Mouse (Mus musculus) hindbrain, embryonic 13.5 days (tissue): ENCODE data around the gene Capn11. TPM values are rescaled to one million over a fixed set of nuclear protein-coding genes. Genes with fewer than 3 reads are reported as not detected.

ENCODE experiments used
- ATAC-seq: fragments of 200-750 bp; cut with Nextera tagmentation; 2 replicates; pipeline ENCODE4 v1.8.0; 2017; ENCODE audit warnings: moderate TSS enrichment; ENCODE audit not compliant: low FRiP score
- H3K27ac ChIP-seq: fragments of 300-500 bp; sonication (generic); 2 replicates; pipeline ENCODE4 v1.5.1; 2015; ENCODE audit warnings: inconsistent platforms, mild to moderate bottlenecking, moderate library complexity
- H3K27me3 ChIP-seq: fragments of 300-500 bp; sonication (generic); 2 replicates; pipeline ENCODE4 v1.6.1; 2015; ENCODE audit warnings: mild to moderate bottlenecking, inconsistent platforms
- H3K36me3 ChIP-seq: fragments of 300-500 bp; sonication (generic); 2 replicates; pipeline ENCODE4 v1.6.1; 2015; ENCODE audit warnings: mild to moderate bottlenecking, inconsistent platforms
- H3K4me1 ChIP-seq: fragments of 300-500 bp; sonication (generic); replicated peaks from 2 replicates; pipeline ENCODE4 v1.6.1; 2015; ENCODE audit warnings: inconsistent platforms
- H3K4me2 ChIP-seq: fragments of 300-500 bp; sonication (generic); 2 replicates; pipeline ENCODE4 v1.6.1; 2015; ENCODE audit warnings: inconsistent platforms, mild to moderate bottlenecking, moderate library complexity
- H3K4me3 ChIP-seq: fragments of 300-500 bp; sonication (generic); 2 replicates; pipeline ENCODE4 v1.5.1; 2015; ENCODE audit warnings: mild to moderate bottlenecking, inconsistent platforms
- H3K9ac ChIP-seq: fragments of 300-500 bp; sonication (generic); 2 replicates; pipeline ENCODE4 v1.6.1; 2015; ENCODE audit warnings: mild to moderate bottlenecking, inconsistent platforms
- H3K9me3 ChIP-seq: fragments of 300-500 bp; sonication (generic); 2 replicates; pipeline ENCODE4 v1.6.1; 2016; ENCODE audit warnings: inconsistent platforms
- WGBS: fragments of 180-500 bp; shearing (Covaris S2); methylation state at CpG from one replicate; pipeline ENCODE4 v1.1.7; 2015; 5-methylcytosine and 5-hydroxymethylcytosine counted together
- polyA plus RNA-seq: library from polyadenylated mRNA; unstranded; fragments of >200 nt; fragmentation: Nextera tagmentation; extraction: Ambion mirVana; gene quantifications from 2 replicates; pipeline ENCODE4 v1.2.1, GENCODE M21; 2015

Gene Capn11
- polyA plus RNA-seq: 0.65 and 0.95 TPM in 2 replicates

DNA sequence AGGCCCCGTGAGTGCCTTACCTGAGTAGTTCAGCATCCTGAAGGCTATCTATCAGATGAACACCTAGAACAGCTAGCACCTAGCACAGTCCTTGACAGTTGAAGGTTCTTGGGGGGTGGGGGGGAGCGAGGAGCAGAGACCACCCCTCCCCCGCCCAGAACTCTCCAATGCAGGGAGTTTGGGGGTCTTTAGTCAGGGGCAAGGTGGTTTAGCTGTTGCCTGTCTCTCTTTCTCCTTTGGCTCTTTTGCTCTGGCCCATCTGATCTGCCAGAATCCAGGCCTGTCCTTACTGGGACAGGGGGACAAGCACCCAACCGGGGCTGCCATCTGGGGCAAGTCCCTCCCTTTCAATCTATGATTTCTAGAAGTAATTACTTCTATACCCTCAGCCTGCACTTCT lies at the start of gene Capn11:
Gene Capn11 (minus strand): TSS at position 101 of the 400 bp plus-strand sequence.
- 87% methylated on average over 4 of the region's 4 CpGs for WGBS
- Histone ChIP-seq H3K9me3 (no peaks in the 10 kb centered on the region), H3K4me3 (no peak within 1 kb of the TSS), H3K36me3 (peaks cover 39% of the 10 kb centered on the region), H3K4me2 (no peak within 1 kb of the TSS), H3K4me1 (0 out of 2 replicates have a peak, but pooled peaks cover 4% of the 10 kb centered on the region), H3K27me3 (no peaks in the 10 kb centered on the region), H3K27ac (0 out of 2 replicates have a peak within 1 kb of the TSS, but pooled peaks have one; percentile 2), H3K9ac (no peak within 1 kb of the TSS)
- ATAC-seq: no peak

DNA sequence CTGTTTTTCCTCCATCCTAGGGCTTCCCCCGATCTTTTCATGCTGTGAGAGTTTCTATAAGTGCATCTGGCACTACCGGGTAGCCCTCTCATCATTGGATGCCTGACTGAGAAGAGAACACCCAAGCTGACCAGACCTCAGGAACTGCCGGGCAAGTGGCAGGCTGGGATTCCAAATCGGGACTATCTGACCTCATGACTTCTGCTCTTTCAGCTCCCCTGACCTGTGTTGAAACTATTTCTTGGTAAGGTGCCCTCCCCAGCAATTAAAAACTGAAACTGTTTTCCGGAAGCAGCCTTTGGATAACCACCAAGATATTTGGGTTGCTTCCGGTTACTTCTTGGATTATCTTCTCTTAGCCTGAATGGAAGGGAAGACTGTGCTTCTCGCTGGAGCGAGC lies 49.1 kb upstream of the Capn11 start:
- no peaks in the 10 kb centered on the region for H3K27me3 ChIP-seq

DNA sequence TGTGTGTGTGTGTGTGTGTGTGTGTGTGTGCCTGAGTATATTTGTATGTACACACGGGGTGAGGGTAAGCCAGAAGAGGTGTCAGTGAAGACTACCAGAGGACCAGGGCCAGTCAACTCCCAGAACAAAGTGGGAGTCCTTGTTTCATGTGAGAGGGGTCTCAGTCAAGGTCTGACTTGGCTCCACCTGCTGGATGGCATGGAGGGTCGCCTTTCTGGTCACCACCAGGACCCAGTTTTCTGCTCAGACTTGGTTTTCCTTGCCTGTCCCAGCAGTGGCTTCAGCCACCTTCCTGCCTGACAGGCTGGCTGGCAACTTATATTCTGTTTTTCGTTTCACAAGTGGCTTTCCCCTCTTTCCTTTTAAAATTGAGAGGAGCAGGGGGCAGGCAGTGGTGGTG lies 48.3 kb upstream of the Capn11 start:
- Histone ChIP-seq H3K9me3 (no peaks in the 10 kb centered on the region), H3K27me3 (no peaks in the 10 kb centered on the region), H3K27ac (no peak overlapping the region), H3K4me1 (no peaks in the 10 kb centered on the region), H3K4me2 (no peak overlapping the region), H3K9ac (no peak overlapping the region), H3K36me3 (no peaks in the 10 kb centered on the region), H3K4me3 (no peak overlapping the region)
- 33% methylated on average over 3 of the region's 3 CpGs for WGBS
- ATAC-seq: no peak

More for the DNA sequence above, 49.1 kb upstream of the Capn11 start:
- no peak overlapping the region for H3K4me2 ChIP-seq
- H3K9me3 ChIP-seq: no peaks in the 10 kb centered on the region
- WGBS: 88% methylated on average over 8 of the region's 8 CpGs
- no peaks in the 10 kb centered on the region for H3K36me3 ChIP-seq
- no peaks in the 10 kb centered on the region for H3K4me1 ChIP-seq
- ATAC-seq: no peak
- H3K4me3 ChIP-seq: no peak overlapping the region
- no peak overlapping the region for H3K9ac ChIP-seq
- H3K27ac ChIP-seq: no peak overlapping the region

DNA sequence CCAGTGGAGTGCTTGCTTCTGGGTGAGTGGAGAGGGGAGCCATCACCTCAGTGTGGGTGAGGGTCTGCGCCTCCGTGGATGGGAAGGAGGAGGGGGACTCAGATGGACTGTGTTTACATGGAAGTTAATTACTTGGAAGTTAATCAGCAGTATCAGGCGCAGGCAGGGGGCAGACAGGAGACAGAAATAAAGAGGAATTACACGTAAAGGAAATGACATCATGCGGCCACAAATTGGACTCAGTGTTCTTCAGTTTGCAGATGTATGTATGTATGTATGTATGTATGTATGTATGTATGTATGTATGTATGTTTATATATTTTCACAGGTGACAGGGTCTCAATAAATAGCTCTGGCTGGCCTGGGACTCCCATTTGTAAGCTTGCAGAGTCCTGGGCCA lies 47.7 kb upstream of the Capn11 start:
- no peaks in the 10 kb centered on the region for H3K4me1 ChIP-seq
- H3K27me3 ChIP-seq: no peaks in the 10 kb centered on the region
- H3K9ac ChIP-seq: no peak overlapping the region
- no peaks in the 10 kb centered on the region for H3K36me3 ChIP-seq
- no peak overlapping the region for H3K27ac ChIP-seq
- no peak overlapping the region for H3K4me3 ChIP-seq
- WGBS: 72% methylated on average over 5 of the region's 5 CpGs
- H3K9me3 ChIP-seq: no peaks in the 10 kb centered on the region
- ATAC-seq: no peak
- no peak overlapping the region for H3K4me2 ChIP-seq

DNA sequence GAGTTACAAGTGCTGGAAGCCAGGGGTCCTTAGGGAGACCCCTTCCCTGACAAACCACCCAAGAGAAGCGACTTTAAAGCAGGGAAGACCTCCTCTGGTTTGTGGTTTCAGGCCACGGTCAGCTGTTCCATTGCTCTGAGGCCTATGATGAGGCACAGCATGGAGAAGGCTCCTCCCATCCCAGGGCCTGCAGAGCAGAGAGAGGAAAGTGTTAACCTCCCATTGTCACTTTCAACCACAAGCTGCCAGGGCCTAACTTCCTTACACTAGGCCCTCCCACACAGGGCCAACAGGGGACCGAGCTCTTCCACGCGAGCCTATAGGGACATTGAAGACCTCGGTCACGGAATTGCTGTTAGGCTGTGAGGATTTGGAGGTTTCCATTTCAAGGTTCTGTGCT lies 44.1 kb upstream of the Capn11 start:
- H3K9ac ChIP-seq: no peak overlapping the region
- H3K27me3 ChIP-seq: no peaks in the 10 kb centered on the region
- ATAC-seq: no peak
- 66% methylated on average over 7 of the region's 7 CpGs for WGBS
- H3K4me1 ChIP-seq: 0 out of 2 replicates have a peak, but pooled peaks cover 8% of the 10 kb centered on the region
- H3K4me3 ChIP-seq: no peak overlapping the region
- H3K36me3 ChIP-seq: peaks cover 9% of the 10 kb centered on the region
- H3K27ac ChIP-seq: no peak overlapping the region
- no peak overlapping the region for H3K4me2 ChIP-seq
- no peaks in the 10 kb centered on the region for H3K9me3 ChIP-seq

DNA sequence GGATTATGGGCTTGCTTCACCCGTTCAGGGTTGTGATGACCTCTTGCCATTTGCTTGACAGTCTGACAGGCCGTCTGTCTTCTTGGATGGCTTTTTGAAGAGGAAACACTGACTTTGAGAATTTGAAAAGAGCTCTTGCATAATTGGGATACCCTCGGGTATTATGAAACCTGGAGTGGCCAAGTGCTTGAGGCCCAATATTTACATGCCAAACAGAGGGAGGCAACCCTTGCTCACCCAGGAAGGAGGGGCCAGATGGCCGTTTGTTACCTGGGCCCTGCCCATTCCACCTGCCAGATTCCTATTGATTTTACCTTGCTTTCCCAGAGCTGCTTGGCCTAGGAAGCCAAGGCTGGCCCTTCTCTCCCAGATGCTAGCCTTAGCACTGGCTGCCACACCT lies 43.1 kb upstream of the Capn11 start:
- Histone ChIP-seq H3K27ac (no peak overlapping the region), H3K9me3 (no peaks in the 10 kb centered on the region), H3K27me3 (no peaks in the 10 kb centered on the region), H3K4me2 (no peak overlapping the region), H3K9ac (no peak overlapping the region), H3K4me3 (no peak overlapping the region), H3K4me1 (0 out of 2 replicates have a peak, but pooled peaks cover 8% of the 10 kb centered on the region), H3K36me3 (peaks cover 16% of the 10 kb centered on the region)
- ATAC-seq: no peak
- 54% methylated on average over 4 of the region's 4 CpGs for WGBS

DNA sequence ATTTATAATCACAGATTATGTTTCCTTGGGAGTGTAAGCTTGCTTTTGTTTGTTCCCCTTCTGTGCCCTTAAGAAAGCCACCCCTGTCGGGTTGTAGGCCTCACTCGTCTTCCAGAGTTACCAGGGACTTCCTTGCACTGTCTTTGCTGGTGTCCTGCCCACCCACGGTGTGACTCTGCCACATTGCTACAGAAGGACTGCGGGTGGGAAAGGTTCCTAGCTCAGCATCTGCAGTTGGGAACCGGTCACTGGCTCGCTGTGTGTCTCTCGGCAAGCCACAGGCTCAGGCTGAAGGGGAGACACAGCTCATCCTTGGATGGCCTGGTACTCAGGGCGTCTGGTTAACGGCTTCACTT lies 42.1 kb upstream of the Capn11 start:
- H3K4me1 ChIP-seq: 0 out of 2 replicates have a peak, but pooled peaks cover 8% of the 10 kb centered on the region
- no peak for ATAC-seq
- no peak overlapping the region for H3K9ac ChIP-seq
- 77% methylated on average over 9 of the region's 9 CpGs for WGBS
- peaks cover 23% of the 10 kb centered on the region for H3K36me3 ChIP-seq
- H3K4me3 ChIP-seq: no peak overlapping the region
- H3K9me3 ChIP-seq: no peaks in the 10 kb centered on the region
- no peak overlapping the region for H3K27ac ChIP-seq
- H3K27me3 ChIP-seq: no peaks in the 10 kb centered on the region
- no peak overlapping the region for H3K4me2 ChIP-seq

DNA sequence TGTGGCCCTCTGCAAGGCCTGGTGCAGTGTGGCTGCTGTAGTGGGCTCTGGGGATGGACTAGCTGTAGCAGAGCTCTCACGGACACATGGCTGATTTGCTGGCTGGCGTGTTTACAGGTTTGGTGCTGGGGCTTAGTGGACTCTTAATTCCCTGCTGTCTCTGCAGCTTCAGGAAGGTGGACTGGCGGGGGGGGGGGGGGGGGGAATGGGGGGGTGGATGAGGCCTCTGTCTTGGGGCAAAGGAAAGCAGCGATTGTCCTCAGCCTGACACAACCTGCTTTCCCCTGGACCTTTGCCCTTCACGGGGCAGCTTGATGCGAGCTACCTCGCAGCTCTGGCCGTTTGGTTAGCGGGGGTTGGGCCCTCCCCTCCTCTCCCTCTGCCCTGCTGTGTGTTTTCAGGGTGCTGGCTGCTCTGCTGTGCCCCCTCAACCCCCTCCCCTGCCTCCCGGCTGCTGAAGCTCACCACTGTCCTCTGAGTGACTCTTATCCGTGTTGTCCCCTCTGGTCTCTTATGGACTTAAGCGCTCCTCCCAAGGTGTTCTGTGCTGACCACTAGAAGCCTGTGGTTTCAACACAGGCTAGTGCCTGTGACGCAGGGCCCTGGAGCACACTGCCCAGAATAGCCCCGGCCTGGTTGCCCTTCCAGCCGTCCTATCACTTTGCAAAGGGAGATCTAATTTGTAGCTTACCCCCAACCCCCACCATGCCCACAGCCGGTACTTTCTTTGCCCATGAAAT lies 41.5 kb upstream of the Capn11 start:
- peaks cover 23% of the 10 kb centered on the region for H3K36me3 ChIP-seq
- H3K4me3 ChIP-seq: no peak overlapping the region
- peak overlapping the region; percentile 47 for H3K9ac ChIP-seq
- H3K4me1 ChIP-seq: 0 out of 2 replicates have a peak, but pooled peaks cover 8% of the 10 kb centered on the region
- H3K27me3 ChIP-seq: no peaks in the 10 kb centered on the region
- no peak overlapping the region; the same call in 1 of the 2 replicates for H3K27ac ChIP-seq
- no peak overlapping the region for H3K4me2 ChIP-seq
- no peak for ATAC-seq
- H3K9me3 ChIP-seq: no peaks in the 10 kb centered on the region
- WGBS: 63% methylated on average over 9 of the region's 16 CpGs

DNA sequence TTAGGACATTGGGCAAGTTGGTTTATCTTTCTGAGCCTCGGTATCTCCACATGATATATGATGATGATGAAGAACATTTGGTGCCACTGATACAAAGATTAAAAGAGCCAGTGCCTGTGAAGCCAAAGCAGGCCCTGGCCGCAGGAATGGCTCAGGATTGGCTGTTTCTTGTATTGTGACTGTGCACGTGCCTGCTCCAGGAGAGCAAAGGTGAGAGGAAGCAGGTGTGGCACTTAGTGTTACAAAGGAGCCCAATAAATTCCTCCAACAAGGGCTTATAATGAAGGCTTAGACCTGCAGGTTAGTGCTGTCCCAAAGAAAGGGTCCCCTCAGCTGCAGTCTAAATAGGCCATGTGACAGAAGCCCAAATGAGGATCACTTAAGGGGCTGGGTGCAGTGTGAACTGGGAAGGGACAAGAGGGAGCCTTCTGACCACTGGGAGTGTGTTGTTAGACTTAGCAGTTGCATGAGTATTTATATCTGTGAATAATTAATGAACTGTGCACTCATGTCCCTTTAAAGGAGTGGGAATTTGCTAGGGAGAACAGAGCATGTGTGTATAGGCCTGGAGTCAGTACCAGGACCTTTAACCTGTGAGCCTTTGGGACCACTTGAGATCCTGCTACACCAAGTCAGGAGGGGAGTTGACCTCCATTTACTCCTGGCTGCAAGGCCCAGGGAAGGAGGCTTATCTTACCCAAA lies 40.1 kb upstream of the Capn11 start:
- Histone ChIP-seq H3K36me3 (peaks cover 23% of the 10 kb centered on the region), H3K4me1 (0 out of 2 replicates have a peak, but pooled peaks cover 8% of the 10 kb centered on the region), H3K27me3 (no peaks in the 10 kb centered on the region), H3K4me3 (no peak overlapping the region), H3K9ac (no peak overlapping the region), H3K4me2 (no peak overlapping the region), H3K9me3 (no peaks in the 10 kb centered on the region), H3K27ac (no peak overlapping the region)
- no peak for ATAC-seq
- WGBS: 94% methylated on average over 3 of the region's 3 CpGs

DNA sequence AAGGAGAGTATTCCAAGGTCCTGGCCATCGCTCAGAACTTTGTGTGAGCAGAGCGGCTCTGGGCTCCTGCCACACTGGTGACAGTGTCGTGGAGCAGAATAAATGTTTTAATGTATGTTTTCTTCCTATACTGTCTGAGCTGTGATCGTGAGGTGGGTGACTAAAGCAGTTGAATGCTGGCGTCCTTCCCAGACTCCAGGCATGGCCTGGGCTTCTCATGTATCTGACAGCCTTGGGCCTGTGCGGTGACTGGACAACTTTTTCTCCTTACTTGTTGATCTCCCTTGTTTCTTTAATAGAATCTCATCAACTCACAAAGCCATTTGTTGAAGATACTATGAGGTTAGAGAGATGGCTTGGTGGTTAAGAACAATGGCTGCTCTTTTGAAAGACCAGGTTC lies 39.2 kb upstream of the Capn11 start:
- WGBS: 90% methylated on average over 6 of the region's 6 CpGs
- Histone ChIP-seq H3K4me2 (no peak overlapping the region), H3K27me3 (no peaks in the 10 kb centered on the region), H3K4me3 (no peak overlapping the region), H3K4me1 (0 out of 2 replicates have a peak, but pooled peaks cover 8% of the 10 kb centered on the region), H3K27ac (no peak overlapping the region), H3K9me3 (no peaks in the 10 kb centered on the region), H3K9ac (no peak overlapping the region), H3K36me3 (peaks cover 23% of the 10 kb centered on the region)
- no peak for ATAC-seq

DNA sequence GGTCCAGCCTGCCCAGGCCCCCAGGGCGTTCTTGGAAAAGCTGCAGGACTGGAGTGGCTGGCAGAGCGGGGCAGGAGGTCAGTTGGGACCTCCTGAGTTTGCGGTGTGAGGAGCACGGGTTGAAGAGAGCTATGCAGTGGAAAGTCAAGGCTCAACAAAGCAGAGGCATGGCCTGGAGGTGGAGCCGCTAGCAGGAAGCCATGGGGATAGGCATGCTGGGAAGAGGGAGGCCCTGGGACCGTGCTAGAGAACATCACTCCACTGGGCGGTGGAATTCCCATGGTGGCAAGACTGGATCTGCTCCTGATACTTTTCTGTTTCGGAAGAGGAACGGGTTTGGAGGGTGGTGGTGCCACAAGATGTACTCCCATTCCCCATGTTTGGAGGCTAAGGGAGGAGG lies 37.9 kb upstream of the Capn11 start:
- no peak overlapping the region for H3K4me2 ChIP-seq
- H3K4me1 ChIP-seq: 0 out of 2 replicates have a peak, but pooled peaks cover 8% of the 10 kb centered on the region
- ATAC-seq: no peak
- H3K4me3 ChIP-seq: no peak overlapping the region
- no peak overlapping the region for H3K9ac ChIP-seq
- 94% methylated on average over 9 of the region's 9 CpGs for WGBS
- H3K27ac ChIP-seq: no peak overlapping the region
- no peaks in the 10 kb centered on the region for H3K9me3 ChIP-seq
- H3K27me3 ChIP-seq: no peaks in the 10 kb centered on the region
- peaks cover 23% of the 10 kb centered on the region for H3K36me3 ChIP-seq

DNA sequence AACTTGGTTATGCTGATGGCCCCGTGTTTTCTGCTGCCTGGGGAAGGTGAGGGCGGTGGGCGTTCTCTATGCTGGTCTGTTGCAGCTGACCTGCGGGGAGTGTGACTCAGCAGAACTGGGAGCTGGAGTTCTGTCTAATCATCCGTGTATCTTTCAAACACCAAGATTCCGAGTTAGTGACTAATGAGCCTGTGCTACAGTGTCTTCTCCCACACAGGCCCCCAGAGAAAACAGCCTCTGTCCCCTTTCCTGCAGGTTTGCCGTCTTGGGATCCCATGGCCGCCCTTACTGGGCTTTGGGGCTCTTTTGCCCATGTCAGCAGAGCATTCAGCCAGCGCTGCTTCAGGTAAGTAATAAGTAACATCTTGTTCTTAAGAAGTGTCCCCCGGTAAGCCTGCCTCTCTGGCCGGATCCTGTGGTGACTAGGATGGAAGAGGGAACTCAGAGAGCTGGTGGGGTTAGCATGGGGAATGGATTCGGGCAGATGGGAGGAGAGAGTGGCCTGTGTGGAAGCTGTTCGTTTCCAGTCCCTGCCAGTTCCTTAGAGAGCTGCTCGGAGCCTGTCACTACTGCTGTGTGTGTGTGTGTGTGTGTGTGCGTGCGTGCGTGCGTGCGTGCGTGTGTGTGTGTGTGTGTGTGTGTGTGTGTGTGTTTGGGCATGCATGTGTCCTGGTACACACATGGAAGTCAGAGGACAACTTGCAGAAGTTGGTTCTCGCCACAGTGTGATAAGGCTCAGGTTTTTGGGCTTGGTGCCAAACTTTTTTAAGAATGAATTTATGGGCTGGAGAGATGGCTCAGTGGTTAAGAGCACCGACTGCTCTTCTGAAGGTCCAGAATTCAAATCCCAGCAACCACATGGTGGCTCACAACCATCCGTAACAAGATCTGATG lies 36.3 kb upstream of the Capn11 start:
- Histone ChIP-seq H3K36me3 (peaks cover 23% of the 10 kb centered on the region), H3K4me1 (0 out of 2 replicates have a peak, but pooled peaks cover 5% of the 10 kb centered on the region), H3K27me3 (no peaks in the 10 kb centered on the region), H3K9ac (no peak overlapping the region), H3K27ac (no peak overlapping the region), H3K9me3 (no peaks in the 10 kb centered on the region), H3K4me3 (no peak overlapping the region), H3K4me2 (no peak overlapping the region)
- 81% methylated on average over 23 of the region's 23 CpGs for WGBS
- no peak for ATAC-seq
